Mouse (Mus musculus) urinary bladder, postnatal 25 days (tissue): ENCODE data around the gene Fam168a.
A peak's percentile ranks its signal among the peaks of the same experiment; 100 is the strongest.
"Not testable (repeated sequence)": the region's sequence is repeated elsewhere in the genome, so short reads cannot be mapped to it uniquely, and the experiment has no call there.

ENCODE experiments used
- DNase-seq: peaks from one replicate; pipeline ENCODE4 v3.0.0; 2022; ENCODE audit warnings: low spot score

Gene Fam168a

DNA sequence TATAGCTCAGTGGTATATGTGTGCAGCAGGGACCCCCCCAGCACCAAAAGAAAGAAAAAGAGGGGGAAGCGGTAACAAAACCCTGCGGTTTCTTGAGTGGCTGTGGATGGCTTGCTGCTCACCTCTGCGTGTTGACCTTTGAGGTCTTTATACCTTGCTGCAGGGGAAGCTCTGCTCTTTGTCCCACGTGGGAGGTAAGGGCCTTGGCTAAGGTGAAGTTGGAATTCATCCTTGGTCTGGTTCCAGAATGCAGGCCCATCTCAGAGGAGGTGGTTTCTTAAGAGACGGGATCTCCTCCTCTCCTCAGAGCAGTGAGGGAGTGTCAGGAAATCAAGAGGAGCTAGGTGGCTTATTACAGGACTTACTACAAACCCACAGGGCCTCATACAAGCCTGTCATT lies 135.7 kb downstream of the Fam168a start:
- DNase-seq = no peak

DNA sequence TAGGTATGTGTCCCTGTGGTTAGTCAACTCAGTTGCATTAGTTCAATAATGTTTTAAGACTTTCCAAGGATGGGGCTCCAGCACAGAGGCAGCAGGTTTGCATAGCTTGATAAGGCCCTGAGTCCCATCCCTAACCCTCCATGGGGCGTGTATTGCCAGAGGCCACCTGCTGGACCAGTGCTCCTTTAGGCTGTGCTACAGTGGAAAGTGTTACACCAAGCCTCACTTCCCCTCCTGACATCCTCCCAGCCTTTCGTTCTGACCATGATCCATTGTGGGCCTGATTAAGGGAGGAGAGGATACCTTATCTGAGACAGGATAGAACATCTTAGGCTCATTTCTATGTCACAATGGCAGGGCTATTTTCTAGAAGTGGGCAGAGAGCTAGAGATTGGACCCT lies 137.4 kb downstream of the Fam168a start:
- no peak for DNase-seq

- DNase-seq = no peak
Observed at GRCm38 (mm10) chr7:100844385-100845025, 138.1 kb downstream of the Fam168a start.

DNA sequence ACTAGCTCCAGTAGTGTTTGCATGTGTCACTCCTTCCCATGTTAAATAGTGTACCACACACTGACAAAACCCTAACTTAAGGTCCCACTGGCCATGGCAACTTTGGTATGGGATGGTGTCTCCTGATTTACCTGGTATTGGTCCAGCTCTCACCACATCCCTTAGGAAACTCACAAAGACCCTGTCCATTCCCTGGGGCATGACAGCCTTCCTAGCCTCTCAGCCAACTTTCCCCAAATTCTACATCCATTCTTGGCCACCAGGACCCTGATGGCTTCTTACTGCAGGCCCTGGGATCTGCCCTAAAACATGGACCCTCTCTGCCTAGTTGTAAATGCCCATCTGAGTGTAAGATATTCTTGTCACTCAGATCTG lies 138.6 kb downstream of the Fam168a start:
- no peak for DNase-seq

GRCm38 (mm10) chr7:100845412-100845811 lies 139.0 kb downstream of the Fam168a start:
- DNase-seq = peak; percentile 20

- DNase-seq = not testable (repeated sequence)
Observed at GRCm38 (mm10) chr7:100846033-100846432, 139.6 kb downstream of the Fam168a start.

DNA sequence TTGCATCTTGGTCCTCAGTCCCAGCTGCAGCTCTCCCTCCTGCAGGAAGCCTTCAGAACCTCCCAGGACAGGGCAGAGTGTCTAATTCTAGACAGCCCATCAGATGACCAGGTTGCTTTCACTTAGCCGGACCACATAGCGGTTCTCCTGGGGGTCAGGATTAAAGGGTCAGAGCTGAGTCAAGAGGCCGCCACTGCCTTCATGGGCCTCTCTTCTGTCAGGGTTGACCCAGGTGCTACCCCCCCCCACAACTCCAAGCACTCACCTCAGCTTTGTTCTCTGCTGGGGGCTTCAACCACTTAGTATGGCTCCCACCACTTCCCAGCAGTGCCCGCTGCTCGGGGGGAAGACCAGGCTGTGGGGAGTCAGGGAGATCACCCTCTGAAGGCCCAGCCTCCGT lies 140.7 kb downstream of the Fam168a start:
- no peak for DNase-seq

DNA sequence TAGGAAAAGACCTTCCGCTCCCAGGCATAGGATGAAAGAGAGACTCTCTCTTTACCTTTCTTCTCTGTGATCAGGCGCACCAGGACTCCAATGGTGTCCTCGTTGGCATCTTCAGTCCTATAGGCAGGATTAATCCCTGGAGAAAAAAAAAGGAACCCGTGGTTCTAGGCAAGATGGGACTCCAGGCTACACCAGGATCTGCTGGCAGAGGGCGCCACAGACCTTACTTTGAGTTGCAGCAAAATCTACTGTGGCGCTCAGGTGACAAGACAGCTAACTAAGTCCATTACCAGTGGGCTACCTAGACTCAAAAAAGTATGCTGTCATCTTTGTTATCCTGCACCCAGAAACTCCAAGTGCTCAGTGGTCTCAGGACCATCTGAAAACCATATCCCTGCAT lies 142.3 kb downstream of the Fam168a start:
- peak; percentile 60 for DNase-seq

- DNase-seq = no peak
Observed at GRCm38 (mm10) chr7:100849508-100849907, 143.1 kb downstream of the Fam168a start.

GRCm38 (mm10) chr7:100851481-100852356 lies 145.3 kb downstream of the Fam168a start:
- DNase-seq = no peak

DNA sequence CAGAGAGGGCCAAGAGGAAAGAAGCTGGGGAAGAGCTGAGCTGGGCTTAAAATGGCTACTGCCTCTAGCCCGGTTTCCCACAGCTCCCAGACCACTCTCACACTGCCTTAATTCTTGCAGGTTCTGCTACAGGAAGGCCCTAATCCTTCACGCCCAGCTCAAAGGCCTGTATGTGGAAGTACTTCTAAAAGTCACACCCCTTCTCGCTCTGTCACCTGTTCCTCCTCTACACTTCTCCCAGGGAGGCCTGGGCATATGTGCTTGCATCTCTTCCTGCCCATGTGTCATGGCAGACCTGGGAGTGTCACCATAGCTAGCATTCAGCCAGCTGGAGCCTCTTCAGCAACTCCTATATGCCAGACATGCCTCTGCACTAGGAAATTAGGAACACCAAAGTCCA lies 147.0 kb downstream of the Fam168a start:
- no peak for DNase-seq

- DNase-seq = no peak
Observed at GRCm38 (mm10) chr7:100854137-100854814, 147.8 kb downstream of the Fam168a start.

DNA sequence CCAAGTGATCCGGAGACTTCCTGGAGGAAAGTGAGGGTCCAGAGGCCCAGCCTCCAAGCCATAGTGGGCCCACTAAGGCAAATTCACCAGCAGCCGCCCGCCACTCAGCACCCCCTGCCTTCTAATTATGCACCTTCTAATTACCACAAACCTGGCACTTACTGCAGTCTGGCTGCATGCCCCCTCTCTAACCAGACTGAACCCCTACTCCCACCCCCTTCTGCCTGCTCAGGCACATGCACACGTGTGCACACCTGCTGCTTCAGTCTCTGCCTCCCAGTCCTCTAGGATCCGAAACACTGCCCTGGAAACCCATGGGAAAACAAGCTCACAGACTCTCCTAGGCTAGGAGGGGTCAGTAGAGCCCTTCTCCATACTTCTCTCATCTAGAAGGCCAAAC lies 148.4 kb downstream of the Fam168a start:
- DNase-seq = no peak

- DNase-seq = no peak
Observed at GRCm38 (mm10) chr7:100855300-100855699, 148.9 kb downstream of the Fam168a start.

- no peak for DNase-seq
Observed at GRCm38 (mm10) chr7:100855795-100856573, 149.5 kb downstream of the Fam168a start.

GRCm38 (mm10) chr7:100860450-100860849 lies 154.0 kb downstream of the Fam168a start:
- no peak for DNase-seq

DNA sequence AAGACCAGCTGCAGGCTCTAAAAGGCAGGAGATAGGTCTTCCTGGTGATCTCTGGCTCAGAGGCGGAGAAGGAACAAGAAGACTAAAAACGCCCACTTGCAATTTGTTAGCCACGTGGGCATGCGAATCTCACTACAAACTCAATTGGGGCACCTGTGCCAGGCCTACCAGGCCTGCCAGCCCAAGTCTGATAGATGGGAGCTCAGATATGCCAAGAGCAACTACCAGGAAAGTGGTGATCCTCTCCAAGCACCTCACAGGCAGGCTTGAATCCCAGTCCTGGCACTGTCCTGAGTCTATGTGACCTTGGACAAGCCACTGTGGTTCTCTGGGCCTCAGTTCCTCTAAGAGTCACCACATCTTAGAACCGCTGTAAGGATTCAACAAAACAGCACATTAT lies 154.8 kb downstream of the Fam168a start:
- DNase-seq = no peak

GRCm38 (mm10) chr7:100862353-100862752 lies 155.9 kb downstream of the Fam168a start:
- no peak for DNase-seq

- DNase-seq = peak; percentile 92
Observed at GRCm38 (mm10) chr7:100862828-100863638, 156.6 kb downstream of the Fam168a start, which contains the start of gene Relt. Gene Relt, minus strand, starts transcription at chr7:100863446.

GRCm38 (mm10) chr7:100866675-100867074 lies 160.2 kb downstream of the Fam168a start:
- DNase-seq = peak; percentile 69

DNA sequence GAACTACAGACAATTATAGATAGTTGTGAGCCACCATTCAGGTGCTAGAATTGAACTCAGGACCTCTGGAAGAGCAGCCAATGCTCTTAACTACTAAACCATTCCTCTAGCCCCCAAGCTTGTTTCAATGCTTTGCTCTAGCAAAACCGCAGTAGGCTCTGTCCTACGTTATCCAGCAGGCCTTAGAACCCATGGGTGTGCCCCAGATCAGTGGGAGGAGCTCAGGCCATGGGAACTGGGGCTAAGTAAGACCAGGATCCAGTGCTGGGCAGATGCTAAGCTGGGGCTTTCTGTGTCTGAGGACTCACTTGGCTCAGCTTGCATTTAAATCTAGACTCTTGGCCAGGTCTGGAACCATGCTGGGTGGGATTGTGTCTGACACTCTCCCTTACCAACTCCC lies 161.1 kb downstream of the Fam168a start:
- DNase-seq = no peak
